Mouse (Mus musculus) adrenal gland, postnatal 36 days (tissue): ENCODE results near the gene Gpr137b. TPM values are rescaled to one million over a fixed set of nuclear protein-coding genes. Genes with fewer than 3 reads are reported as not detected.
"Not testable (repeated sequence)": the region's sequence is repeated elsewhere in the genome, so short reads cannot be mapped to it uniquely, and the experiment has no call there.

Experiments
- DNase-seq, 2 experiments: peaks; one replicate each; pipeline ENCODE4 v3.0.0; 2021; ENCODE audit warnings: mixed read lengths in 1 of 2
- long read RNA-seq, 2 experiments: library from polyadenylated mRNA; stranded (forward); transcript quantifications; one replicate each; pipeline ENCODE4 v2.0.0; 2021; ENCODE audit warnings: borderline sequencing depth in 2 of 2
- total RNA-seq, 2 experiments: library from RNA; stranded (reverse); gene quantifications; 2 replicates each; pipeline ENCODE4 v1.2.3; 2021

The Gpr137b gene
- 10 to 100 TPM; 35.1 to 48.7 TPM for total RNA-seq
- long read RNA-seq, experiment 1, transcript Gpr137b-202 (7 exons, 3,634 nt): major isoform, 14 of 32 reads
- long read RNA-seq, experiment 1, transcript Gpr137b-201 (7 exons, 2,971 nt): minor isoform, 9 of 32 reads
- long read RNA-seq, experiment 1, partial matches to known transcripts: 5 of 32 reads
- long read RNA-seq, experiment 1, other reads (novel, unspliced or antisense): 1 of 32 reads
- long read RNA-seq, experiment 2, partial matches to known transcripts: 0 of 6 reads
- long read RNA-seq, experiment 2, other reads (novel, unspliced or antisense): 0 of 6 reads

GRCm38 (mm10) chr13:13393228-13394095, at the start of gene Gpr137b:
TSS of gene Gpr137b (minus strand) at chr13:13394014.
- DNase-seq: peak; percentile 66 to 68

DNA sequence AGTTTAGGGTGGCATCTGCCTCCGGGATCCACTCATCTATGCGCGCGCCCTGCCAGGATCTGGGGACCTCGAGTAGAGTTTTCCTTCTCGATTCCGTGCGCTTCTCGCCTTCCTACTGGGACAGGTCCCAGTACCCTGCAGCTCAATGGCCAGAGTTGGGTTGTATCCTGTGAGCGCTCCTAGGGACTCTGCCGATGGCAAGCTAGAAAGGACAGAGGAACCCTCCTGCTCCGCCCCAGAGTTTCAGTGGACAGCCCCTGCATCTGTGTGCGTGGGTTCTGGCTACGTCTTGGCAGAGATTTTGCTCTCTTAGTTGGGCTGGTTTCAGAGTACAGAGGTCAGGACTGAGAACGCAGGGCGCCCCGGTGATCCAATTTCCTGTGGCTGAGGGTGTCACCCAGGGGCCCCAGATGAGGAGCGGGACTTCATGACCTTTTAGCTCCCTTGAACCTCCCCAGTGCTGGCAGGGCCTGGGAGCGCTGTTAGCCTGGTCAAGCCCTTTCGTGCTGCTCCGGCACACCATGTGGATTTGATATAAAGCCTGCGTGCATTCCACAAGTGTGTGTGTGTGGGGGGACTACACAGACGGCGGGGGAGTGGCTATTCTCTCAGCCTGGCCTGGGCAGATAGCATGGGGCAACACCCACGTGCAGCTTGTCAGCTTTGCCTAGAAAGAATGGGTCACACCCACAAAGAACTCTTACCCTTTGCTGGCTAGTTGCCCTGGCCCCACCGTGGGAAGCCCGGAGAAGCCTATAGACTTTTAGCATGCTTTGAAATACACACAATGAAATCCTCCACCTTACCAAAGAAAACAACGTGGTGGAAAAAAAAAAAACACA, 44.5 kb upstream of the Gpr137b start:
- peak in 1 of 2 experiments; percentile 16 for DNase-seq

DNA sequence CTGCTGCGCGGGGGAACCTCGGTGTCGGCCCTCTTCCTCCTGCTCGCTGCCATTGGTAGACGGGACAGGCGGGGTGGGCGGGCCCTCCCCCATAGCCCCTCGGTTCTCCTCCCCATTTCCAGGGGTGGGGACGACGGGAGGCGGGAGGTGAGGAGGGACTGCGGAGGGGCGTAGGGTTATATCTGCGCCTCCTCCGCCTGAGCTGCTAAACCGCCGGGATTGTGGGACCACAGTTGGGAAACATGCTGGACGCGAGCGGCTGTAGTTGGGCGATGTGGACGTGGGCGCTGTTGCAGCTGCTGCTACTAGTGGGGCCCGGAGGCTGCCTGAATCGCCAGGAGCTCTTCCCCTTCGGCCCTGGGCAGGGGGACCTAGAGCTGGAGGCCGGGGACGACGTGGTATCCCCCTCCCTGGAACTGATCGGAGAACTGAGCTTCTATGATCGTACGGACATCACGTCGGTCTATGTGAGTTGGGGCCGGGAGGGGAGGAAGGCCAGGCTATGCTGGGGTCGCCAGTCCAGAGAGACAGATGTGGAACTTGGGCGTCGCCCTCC, 43.7 kb upstream of the Gpr137b start, which contains the start of gene Nid1:
Gene Nid1 (plus strand): TSS at position 92 of the 556 bp plus-strand sequence.
- DNase-seq: peak in 1 of 2 experiments; percentile 6

GRCm38 (mm10) chr13:13436161-13436560, 42.3 kb upstream of the Gpr137b start:
- peak; percentile 32 to 64 for DNase-seq

DNA sequence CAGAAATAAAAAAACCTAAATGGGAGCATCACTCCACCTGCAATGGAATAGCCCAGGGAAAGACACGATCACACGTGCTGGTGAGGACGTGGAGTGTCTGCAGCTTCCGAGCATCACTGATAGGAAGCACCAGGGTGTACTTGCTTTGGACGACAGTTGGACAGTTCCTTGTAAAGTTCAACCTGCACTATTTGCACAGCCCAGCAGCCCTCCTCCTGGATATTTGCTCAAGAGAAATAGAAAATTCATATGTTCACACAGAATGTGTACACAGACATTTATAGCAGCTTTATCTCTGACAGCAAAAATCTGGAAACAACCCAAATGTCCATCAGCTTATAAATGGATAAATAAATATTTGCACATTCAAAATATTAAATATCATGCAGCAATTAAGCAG, 29.5 kb upstream of the Gpr137b start:
- DNase-seq: not testable (repeated sequence)

DNA sequence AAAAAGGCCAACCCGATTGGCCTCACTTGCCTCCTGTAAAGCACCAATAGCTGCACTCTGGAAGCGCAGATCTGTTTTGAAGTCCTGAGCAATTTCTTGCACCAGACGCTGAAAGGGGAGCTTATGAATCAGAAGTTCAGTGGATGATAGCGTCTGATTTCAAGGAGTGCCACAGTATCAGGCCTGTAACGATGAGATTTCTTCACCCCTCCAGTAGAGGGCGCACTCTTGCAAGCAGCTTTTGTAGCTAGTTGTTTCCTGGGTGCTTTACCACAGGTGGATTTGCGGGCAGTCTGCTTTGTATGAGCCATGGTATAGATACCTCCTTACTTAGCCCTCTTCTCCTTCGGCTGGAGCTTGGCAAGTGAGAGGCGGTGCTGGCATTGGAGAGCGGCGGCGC, 25.0 kb upstream of the Gpr137b start:
- DNase-seq: not testable (repeated sequence)

GRCm38 (mm10) chr13:13416007-13416337, 22.2 kb upstream of the Gpr137b start:
- DNase-seq: not testable (repeated sequence)

GRCm38 (mm10) chr13:13415120-13416006, 21.5 kb upstream of the Gpr137b start:
- DNase-seq: peak; percentile 49 to 62

DNA sequence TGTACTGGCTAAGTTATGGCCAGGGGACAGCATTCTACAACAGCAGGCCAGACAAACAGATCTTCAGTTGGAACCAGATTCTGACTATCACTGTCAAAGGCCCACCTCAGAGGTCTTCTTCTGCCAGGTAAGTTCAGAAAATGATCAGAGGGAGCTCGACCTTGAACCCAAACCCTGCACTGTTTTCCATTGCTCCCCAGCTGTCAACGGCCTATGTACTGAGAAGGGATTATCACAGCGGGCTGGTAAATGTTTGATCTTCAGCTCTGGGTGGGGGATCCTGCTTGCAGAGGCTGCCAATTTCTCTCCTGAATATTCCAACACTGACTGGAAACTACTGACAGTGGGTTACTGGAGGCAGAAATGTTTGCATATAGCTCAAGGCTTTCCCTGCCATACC, 20.4 kb upstream of the Gpr137b start:
- DNase-seq: no peak

GRCm38 (mm10) chr13:13405511-13405910, 11.7 kb upstream of the Gpr137b start:
- not testable (repeated sequence) for DNase-seq

DNA sequence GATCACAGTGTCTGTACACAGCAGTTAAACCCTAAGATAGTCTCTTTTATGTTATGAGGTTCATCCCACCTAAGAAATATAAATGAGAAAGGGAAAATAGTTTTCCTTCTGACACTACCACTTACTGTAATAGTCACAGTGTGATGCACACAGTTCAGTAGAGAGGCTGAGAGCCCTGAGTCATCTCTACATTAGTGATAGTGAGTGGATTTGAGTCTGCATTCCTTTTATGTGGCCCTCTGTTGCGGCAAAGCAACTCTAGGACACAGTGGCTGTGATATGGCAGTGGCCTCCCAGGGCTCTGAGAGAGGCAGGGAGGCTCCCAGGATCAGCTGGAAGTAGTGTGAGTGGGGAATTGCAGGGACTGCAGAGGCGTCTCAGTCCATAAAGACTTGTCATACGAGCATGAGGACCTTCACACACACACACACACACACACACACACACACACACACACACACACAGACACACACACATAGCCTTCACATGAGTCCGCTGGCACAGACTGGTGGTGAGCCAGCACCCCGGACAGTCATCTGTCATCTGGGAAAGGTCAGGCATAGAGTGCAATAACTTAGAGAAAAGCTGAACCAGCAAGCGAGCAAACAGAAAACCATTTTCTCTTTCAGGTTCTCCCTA, 10.8 kb upstream of the Gpr137b start:
- peak; percentile 52 to 54 for DNase-seq

- not testable (repeated sequence) for DNase-seq
Measured at GRCm38 (mm10) chr13:13403839-13404238, 10.0 kb upstream of the Gpr137b start.

- DNase-seq: not testable (repeated sequence)
Measured at GRCm38 (mm10) chr13:13403366-13403765, 9.6 kb upstream of the Gpr137b start.

- not testable (repeated sequence) for DNase-seq
Measured at GRCm38 (mm10) chr13:13402818-13403217, 9.0 kb upstream of the Gpr137b start.

DNA sequence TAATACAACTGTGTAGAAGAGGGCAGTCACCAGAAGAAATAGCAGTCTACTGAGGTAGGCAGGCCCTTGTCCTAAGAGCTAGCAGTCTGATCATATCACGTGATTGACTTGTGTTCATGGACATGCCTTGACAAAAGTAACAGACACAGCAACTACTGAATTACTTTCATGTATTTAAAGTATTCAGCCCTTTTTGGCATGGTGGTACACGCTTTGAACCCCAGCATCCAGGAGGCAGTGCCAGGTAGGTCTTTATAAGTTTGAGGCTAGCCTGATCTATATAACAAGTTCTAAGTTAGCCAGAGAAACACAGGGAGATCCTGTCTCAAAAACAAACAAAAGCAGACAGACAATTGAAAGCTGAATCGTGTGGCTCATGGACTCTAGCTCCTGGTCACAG, 7.0 kb upstream of the Gpr137b start:
- not testable (repeated sequence) for DNase-seq

- peak; percentile 45 to 51 for DNase-seq
Measured at GRCm38 (mm10) chr13:13394096-13394395, 232 bp upstream of the Gpr137b start.

- not testable (repeated sequence) for DNase-seq
Measured at GRCm38 (mm10) chr13:13378168-13378859, 15.5 kb downstream of the Gpr137b start.

GRCm38 (mm10) chr13:13377180-13377579, 16.6 kb downstream of the Gpr137b start:
- DNase-seq: no peak

GRCm38 (mm10) chr13:13373965-13374364, 19.8 kb downstream of the Gpr137b start:
- DNase-seq: not testable (repeated sequence)

- DNase-seq: not testable (repeated sequence)
Measured at GRCm38 (mm10) chr13:13371436-13371835, 22.4 kb downstream of the Gpr137b start.
